Mouse (Mus musculus) cerebellum, adult 2 months (tissue): ENCODE data around the gene Cabp7.

ENCODE experiments used
- CTCF ChIP-seq: fragments of 200-500 bp; IDR thresholded peaks from 2 replicates; pipeline ENCODE4 v1.5.1; 2011; ENCODE audit warnings: low read depth, mild to moderate bottlenecking, control low read depth, low read length, moderate library complexity, borderline replicate concordance; ENCODE audit not compliant: insufficient read depth
- POLR2A ChIP-seq: fragments of 200-500 bp; IDR thresholded peaks from 2 replicates; pipeline ENCODE4 v1.6.1; 2011; ENCODE audit warnings: low read length, control low read depth, borderline replicate concordance; ENCODE audit not compliant: insufficient read depth

GRCm38 (mm10) chr11:4769881-4770280 is 23.3 kb upstream of the Cabp7 start:
- TF ChIP-seq CTCF (no peak), POLR2A (no peak)
